Mouse (Mus musculus): ENCODE results near the gene Tspan11. TPM values are rescaled to one million over a fixed set of nuclear protein-coding genes. Genes with fewer than 3 reads are reported as not detected.

The Tspan11 gene
- polyA plus RNA-seq, 1 experiment from 2014 or later = 14.3 TPM

DNA sequence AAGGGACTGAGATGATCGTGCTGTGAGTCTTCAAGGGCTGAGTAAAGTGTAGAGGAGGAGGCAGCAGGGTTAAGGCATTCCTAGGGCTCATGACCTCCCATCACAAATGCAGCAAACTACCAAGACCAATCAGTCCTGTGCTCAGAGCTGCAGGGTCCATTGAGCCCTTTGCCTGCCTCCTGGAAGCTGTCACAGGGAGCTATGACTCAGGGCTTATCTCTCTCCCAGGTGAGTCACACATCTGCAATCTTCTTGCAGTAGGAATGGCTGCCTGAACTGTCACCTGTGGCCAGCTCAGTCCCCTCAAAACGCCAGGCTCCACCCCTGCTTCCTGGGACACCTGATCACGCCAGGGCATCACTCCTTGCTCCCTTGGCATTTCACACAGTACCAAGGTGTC is 47.7 kb downstream of the Tspan11 start:
- H3K27ac ChIP-seq (replicated peaks; ENCODE audit: low read depth, low read length) = no peak overlapping the region
- 77% methylated on average over 3 of the region's 3 CpGs for WGBS
- no peak for ATAC-seq (replicated peaks; ENCODE audit: insufficient number of reproducible peaks, low FRiP score, low TSS enrichment, low read depth)
- H3K4me2 ChIP-seq (ENCODE audit: low read depth, low read length) = no peak overlapping the region
- no peak for DNase-seq (ENCODE audit: low spot score)
- H3K36me3 ChIP-seq (replicated peaks; ENCODE audit: control insufficient read depth, insufficient read depth, low read depth, low read length) = no peaks in the 10 kb centered on the region; the same call in 1 of the 2 replicates
- peaks cover 6% of the 10 kb centered on the region; the same call in 1 of the 2 replicates for H3K4me1 ChIP-seq (ENCODE audit: control insufficient read depth, insufficient read depth, low read length)
- no peak overlapping the region for H3K4me3 ChIP-seq (ENCODE audit: low read depth, low read length)
- H3K27me3 ChIP-seq (ENCODE audit: control insufficient read depth, insufficient read depth, low read length) = no peaks in the 10 kb centered on the region
- H3K9me3 ChIP-seq (replicated peaks; ENCODE audit: control insufficient read depth, low read length) = no peaks in the 10 kb centered on the region
- H3K9ac ChIP-seq (replicated peaks; ENCODE audit: low read length) = no peak overlapping the region

DNA sequence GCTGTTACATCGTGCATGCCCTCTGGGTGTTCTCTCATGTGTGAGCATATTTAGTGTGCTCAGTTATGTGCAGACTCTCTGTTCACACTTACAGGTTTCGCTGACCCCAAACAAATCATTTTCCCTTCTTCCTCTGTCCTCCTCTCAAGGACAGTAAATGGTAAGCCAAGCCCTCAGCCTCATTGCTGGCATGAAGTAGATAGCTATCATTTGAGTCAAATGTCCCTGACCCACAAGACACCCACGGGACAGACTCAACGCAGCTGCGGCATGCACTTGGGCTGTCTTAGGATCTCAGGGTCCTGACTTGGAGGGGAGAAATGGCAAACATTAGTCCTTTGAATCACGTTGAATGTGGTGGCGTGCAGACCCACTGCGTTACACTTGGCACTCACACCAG is 55.0 kb downstream of the Tspan11 start:
- 90% methylated on average over 8 of the region's 8 CpGs for WGBS
- H3K27me3 ChIP-seq (ENCODE audit: control insufficient read depth, insufficient read depth, low read length) = no peaks in the 10 kb centered on the region

DNA sequence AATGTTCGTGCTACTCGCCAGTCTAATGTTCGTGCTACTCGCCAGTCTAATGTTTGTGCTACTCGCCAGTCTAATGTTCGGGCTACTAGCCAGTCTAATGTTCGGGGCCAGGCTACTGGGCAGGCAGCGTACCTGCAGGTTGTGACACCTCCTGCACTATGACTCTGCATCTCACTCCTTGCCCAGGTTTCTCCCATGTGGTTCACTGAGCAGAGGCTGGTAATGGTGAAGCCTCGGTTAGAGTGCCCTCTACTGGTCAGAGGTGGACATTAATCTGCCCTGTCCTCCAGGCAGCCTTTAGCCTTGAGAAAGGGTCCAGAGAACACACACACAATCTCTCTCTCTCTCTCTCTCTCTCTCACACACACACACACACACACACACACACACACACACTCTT is 58.3 kb downstream of the Tspan11 start:
- WGBS = 55% methylated on average over 9 of the region's 9 CpGs

More for the DNA sequence above, 55.0 kb downstream of the Tspan11 start:
- Histone ChIP-seq H3K4me2 (ENCODE audit: low read depth, low read length) (no peak overlapping the region), H3K27ac (replicated peaks; ENCODE audit: low read depth, low read length) (no peak overlapping the region), H3K4me1 (ENCODE audit: control insufficient read depth, insufficient read depth, low read length) (no peaks in the 10 kb centered on the region), H3K4me3 (ENCODE audit: low read depth, low read length) (no peak overlapping the region), H3K36me3 (replicated peaks; ENCODE audit: control insufficient read depth, insufficient read depth, low read depth, low read length) (no peaks in the 10 kb centered on the region), H3K9me3 (replicated peaks; ENCODE audit: control insufficient read depth, low read length) (no peaks in the 10 kb centered on the region), H3K9ac (replicated peaks; ENCODE audit: low read length) (no peak overlapping the region)
- ATAC-seq (replicated peaks; ENCODE audit: insufficient number of reproducible peaks, low FRiP score, low TSS enrichment, low read depth) (no peak), DNase-seq (ENCODE audit: low spot score) (no peak)

DNA sequence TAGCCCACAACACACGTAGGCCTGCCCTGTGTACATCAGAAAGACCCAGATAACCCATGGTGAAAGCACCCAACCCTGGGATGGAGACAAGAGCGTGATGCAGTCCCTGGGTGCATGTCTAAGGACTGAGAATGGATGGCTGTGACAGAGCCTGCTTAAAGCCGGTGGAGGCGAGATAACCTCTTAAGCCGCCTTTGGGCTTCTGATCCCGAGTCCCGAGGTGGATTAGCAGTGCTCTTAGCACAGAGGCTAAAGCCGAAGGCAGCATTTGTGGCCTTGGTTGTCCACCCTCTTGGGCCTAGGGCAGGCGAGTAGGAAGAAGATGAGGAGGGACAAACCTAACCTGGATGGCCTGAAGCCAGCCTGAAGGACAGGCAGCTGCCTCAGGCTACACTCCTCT is 61.3 kb downstream of the Tspan11 start:
- H3K9me3 ChIP-seq (replicated peaks; ENCODE audit: control insufficient read depth, low read length) = no peaks in the 10 kb centered on the region
- ATAC-seq (replicated peaks; ENCODE audit: insufficient number of reproducible peaks, low FRiP score, low TSS enrichment, low read depth) = no peak
- no peak overlapping the region for H3K4me3 ChIP-seq (ENCODE audit: low read depth, low read length)
- no peak overlapping the region for H3K4me2 ChIP-seq (ENCODE audit: low read depth, low read length)
- no peaks in the 10 kb centered on the region for H3K4me1 ChIP-seq (ENCODE audit: control insufficient read depth, insufficient read depth, low read length)
- H3K27me3 ChIP-seq (ENCODE audit: control insufficient read depth, insufficient read depth, low read length) = no peaks in the 10 kb centered on the region
- WGBS = 83% methylated on average over 9 of the region's 9 CpGs
- no peaks in the 10 kb centered on the region for H3K36me3 ChIP-seq (replicated peaks; ENCODE audit: control insufficient read depth, insufficient read depth, low read depth, low read length)
- DNase-seq (ENCODE audit: low spot score) = no peak
- H3K27ac ChIP-seq (replicated peaks; ENCODE audit: low read depth, low read length) = no peak overlapping the region
- no peak overlapping the region for H3K9ac ChIP-seq (replicated peaks; ENCODE audit: low read length)

More for the DNA sequence above, 58.3 kb downstream of the Tspan11 start:
- Histone ChIP-seq H3K9ac (replicated peaks; ENCODE audit: low read length) (no peak overlapping the region), H3K27ac (replicated peaks; ENCODE audit: low read depth, low read length) (no peak overlapping the region), H3K4me1 (ENCODE audit: control insufficient read depth, insufficient read depth, low read length) (no peaks in the 10 kb centered on the region), H3K9me3 (replicated peaks; ENCODE audit: control insufficient read depth, low read length) (no peaks in the 10 kb centered on the region), H3K4me3 (ENCODE audit: low read depth, low read length) (no peak overlapping the region), H3K36me3 (replicated peaks; ENCODE audit: control insufficient read depth, insufficient read depth, low read depth, low read length) (no peaks in the 10 kb centered on the region), H3K4me2 (ENCODE audit: low read depth, low read length) (no peak overlapping the region), H3K27me3 (ENCODE audit: control insufficient read depth, insufficient read depth, low read length) (no peaks in the 10 kb centered on the region)
- ATAC-seq (replicated peaks; ENCODE audit: insufficient number of reproducible peaks, low FRiP score, low TSS enrichment, low read depth) (peak; percentile 63; the same call in 1 of the 2 replicates), DNase-seq (ENCODE audit: low spot score) (peak; percentile 88)

DNA sequence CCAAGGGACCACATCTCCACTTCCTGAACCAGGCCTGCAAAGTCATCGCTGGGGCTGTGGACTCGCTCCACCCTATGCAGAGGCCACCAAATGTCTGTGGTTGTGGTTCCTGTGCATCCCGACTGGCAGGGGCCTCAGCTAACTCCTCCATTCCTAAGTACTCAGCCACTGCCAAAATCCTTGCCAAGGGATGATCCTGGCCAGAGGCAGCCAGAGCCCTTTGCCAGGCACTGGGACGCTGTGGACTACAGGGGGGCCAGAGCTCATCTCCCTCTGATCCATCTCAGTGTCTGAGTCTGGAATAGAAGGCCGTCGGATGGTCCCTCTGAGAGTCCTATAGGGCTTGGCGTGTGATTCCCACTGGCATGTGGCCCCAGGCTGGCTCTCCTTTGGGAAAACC is 62.5 kb downstream of the Tspan11 start:
- H3K36me3 ChIP-seq (replicated peaks; ENCODE audit: control insufficient read depth, insufficient read depth, low read depth, low read length) = no peaks in the 10 kb centered on the region
- ATAC-seq (replicated peaks; ENCODE audit: insufficient number of reproducible peaks, low FRiP score, low TSS enrichment, low read depth) (no peak), DNase-seq (ENCODE audit: low spot score) (no peak)
- H3K4me3 ChIP-seq (ENCODE audit: low read depth, low read length) = no peak overlapping the region
- no peaks in the 10 kb centered on the region for H3K9me3 ChIP-seq (replicated peaks; ENCODE audit: control insufficient read depth, low read length)
- H3K4me1 ChIP-seq (ENCODE audit: control insufficient read depth, insufficient read depth, low read length) = no peaks in the 10 kb centered on the region
- WGBS = 87% methylated on average over 7 of the region's 7 CpGs
- no peak overlapping the region for H3K4me2 ChIP-seq (ENCODE audit: low read depth, low read length)
- no peaks in the 10 kb centered on the region for H3K27me3 ChIP-seq (ENCODE audit: control insufficient read depth, insufficient read depth, low read length)
- no peak overlapping the region for H3K9ac ChIP-seq (replicated peaks; ENCODE audit: low read length)
- no peak overlapping the region for H3K27ac ChIP-seq (replicated peaks; ENCODE audit: low read depth, low read length)

DNA sequence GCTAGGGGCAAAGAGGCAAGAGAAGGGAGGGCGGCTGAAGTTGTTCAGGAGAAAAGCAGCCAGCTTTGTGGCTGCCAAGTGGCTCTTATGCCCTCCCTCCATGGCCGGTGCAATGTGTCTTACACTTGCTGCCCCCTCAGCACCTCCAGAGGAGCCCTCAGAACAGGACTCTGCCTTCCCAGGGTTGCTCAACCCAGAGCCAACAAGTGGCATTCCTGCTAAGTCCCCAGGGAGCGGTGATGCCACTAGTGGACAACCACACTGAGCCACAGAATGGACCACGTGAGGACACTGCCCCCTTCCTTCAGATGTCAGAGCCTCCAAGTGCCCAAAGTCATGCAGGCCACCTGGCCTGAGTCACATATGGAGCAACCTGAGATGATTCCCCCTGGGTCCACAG is 65.7 kb downstream of the Tspan11 start:
- H3K27me3 ChIP-seq (ENCODE audit: control insufficient read depth, insufficient read depth, low read length) = no peaks in the 10 kb centered on the region
- H3K36me3 ChIP-seq (replicated peaks; ENCODE audit: control insufficient read depth, insufficient read depth, low read depth, low read length) = no peaks in the 10 kb centered on the region
- H3K4me3 ChIP-seq (ENCODE audit: low read depth, low read length) = no peak overlapping the region
- H3K4me1 ChIP-seq (ENCODE audit: control insufficient read depth, insufficient read depth, low read length) = no peaks in the 10 kb centered on the region
- ATAC-seq (replicated peaks; ENCODE audit: insufficient number of reproducible peaks, low FRiP score, low TSS enrichment, low read depth) = no peak
- no peaks in the 10 kb centered on the region for H3K9me3 ChIP-seq (replicated peaks; ENCODE audit: control insufficient read depth, low read length)
- 93% methylated on average over 4 of the region's 4 CpGs for WGBS
- H3K27ac ChIP-seq (replicated peaks; ENCODE audit: low read depth, low read length) = no peak overlapping the region
- H3K9ac ChIP-seq (replicated peaks; ENCODE audit: low read length) = no peak overlapping the region
- DNase-seq (ENCODE audit: low spot score) = no peak
- no peak overlapping the region for H3K4me2 ChIP-seq (ENCODE audit: low read depth, low read length)

DNA sequence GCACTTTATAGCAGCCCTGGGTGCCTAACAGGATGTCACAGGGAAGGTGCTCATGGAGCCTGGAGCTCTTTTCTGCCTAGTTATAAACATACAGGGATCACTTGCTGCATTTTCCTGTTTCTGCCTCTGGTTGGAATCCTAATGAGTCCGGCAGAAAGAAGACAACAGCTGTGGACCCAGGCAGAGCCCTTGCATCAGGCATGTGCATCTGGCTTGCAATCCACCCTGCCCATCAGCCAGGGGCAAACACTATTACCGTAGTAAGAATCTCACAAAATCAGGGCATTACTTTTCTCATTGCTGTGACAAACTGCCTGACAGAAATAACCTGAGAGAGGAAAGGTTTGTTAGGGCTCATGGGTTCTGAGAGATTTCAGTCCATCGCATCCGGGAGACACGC is 68.8 kb downstream of the Tspan11 start:
- no peaks in the 10 kb centered on the region for H3K4me1 ChIP-seq (ENCODE audit: control insufficient read depth, insufficient read depth, low read length)
- DNase-seq (ENCODE audit: low spot score) (no peak), ATAC-seq (replicated peaks; ENCODE audit: insufficient number of reproducible peaks, low FRiP score, low TSS enrichment, low read depth) (no peak)
- H3K9ac ChIP-seq (replicated peaks; ENCODE audit: low read length) = no peak overlapping the region
- no peak overlapping the region for H3K4me2 ChIP-seq (ENCODE audit: low read depth, low read length)
- H3K9me3 ChIP-seq (replicated peaks; ENCODE audit: control insufficient read depth, low read length) = no peaks in the 10 kb centered on the region
- 80% methylated on average over 5 of the region's 5 CpGs for WGBS
- no peaks in the 10 kb centered on the region for H3K27me3 ChIP-seq (ENCODE audit: control insufficient read depth, insufficient read depth, low read length)
- no peak overlapping the region for H3K27ac ChIP-seq (replicated peaks; ENCODE audit: low read depth, low read length)
- no peaks in the 10 kb centered on the region for H3K36me3 ChIP-seq (replicated peaks; ENCODE audit: control insufficient read depth, insufficient read depth, low read depth, low read length)
- no peak overlapping the region for H3K4me3 ChIP-seq (ENCODE audit: low read depth, low read length)

DNA sequence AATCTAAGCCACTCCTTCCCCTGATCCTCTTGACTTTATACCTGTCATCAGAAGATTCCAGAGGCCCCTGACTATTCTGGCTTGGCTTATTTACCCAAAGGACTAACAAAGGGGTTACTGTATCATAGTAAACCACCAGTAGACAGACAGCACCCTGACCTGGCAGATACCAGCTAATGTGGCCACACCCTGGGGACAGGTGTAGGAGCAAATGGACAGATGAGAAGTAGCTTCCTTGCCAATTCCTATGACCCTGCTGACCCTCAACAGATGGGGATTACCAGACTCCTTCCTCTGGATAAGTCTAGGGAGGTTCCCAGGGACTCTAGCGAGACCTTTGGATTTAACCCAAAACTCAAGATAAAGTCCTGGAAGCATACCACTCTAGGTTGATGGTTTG is 72.8 kb downstream of the Tspan11 start:
- Histone ChIP-seq H3K4me3 (ENCODE audit: low read depth, low read length) (no peak overlapping the region), H3K9ac (replicated peaks; ENCODE audit: low read length) (no peak overlapping the region), H3K4me2 (ENCODE audit: low read depth, low read length) (no peak overlapping the region), H3K27me3 (ENCODE audit: control insufficient read depth, insufficient read depth, low read length) (no peaks in the 10 kb centered on the region), H3K27ac (replicated peaks; ENCODE audit: low read depth, low read length) (no peak overlapping the region), H3K4me1 (ENCODE audit: control insufficient read depth, insufficient read depth, low read length) (no peaks in the 10 kb centered on the region), H3K36me3 (replicated peaks; ENCODE audit: control insufficient read depth, insufficient read depth, low read depth, low read length) (no peaks in the 10 kb centered on the region; the same call in 1 of the 2 replicates), H3K9me3 (replicated peaks; ENCODE audit: control insufficient read depth, low read length) (no peaks in the 10 kb centered on the region)
- ATAC-seq (replicated peaks; ENCODE audit: insufficient number of reproducible peaks, low FRiP score, low TSS enrichment, low read depth) = no peak
- 95% methylated on average over 1 of the region's 1 CpGs for WGBS
- no peak for DNase-seq (ENCODE audit: low spot score)
